Mouse (Mus musculus) CH12.LX (cell line): ENCODE results near the gene Gm20388.

Experiments
- CTCF ChIP-seq, 2 experiments: IDR thresholded peaks in 1 of 2; conservative IDR thresholded peaks in 1 of 2; 2 replicates each; pipeline ENCODE4 v1.5.1; 2011 to 2012; ENCODE audit warnings: low read depth in 2 of 2, low read length in 2 of 2, improper control_type of control experiment in 1 of 2, inconsistent platforms in 1 of 2, mild to moderate bottlenecking in 1 of 2, moderate library complexity in 1 of 2
- ELF1 ChIP-seq: IDR thresholded peaks from 2 replicates; pipeline ENCODE4 v1.6.1; 2014; ENCODE audit warnings: low read depth, mild to moderate bottlenecking, inconsistent platforms, low read length, improper control_type of control experiment

DNA sequence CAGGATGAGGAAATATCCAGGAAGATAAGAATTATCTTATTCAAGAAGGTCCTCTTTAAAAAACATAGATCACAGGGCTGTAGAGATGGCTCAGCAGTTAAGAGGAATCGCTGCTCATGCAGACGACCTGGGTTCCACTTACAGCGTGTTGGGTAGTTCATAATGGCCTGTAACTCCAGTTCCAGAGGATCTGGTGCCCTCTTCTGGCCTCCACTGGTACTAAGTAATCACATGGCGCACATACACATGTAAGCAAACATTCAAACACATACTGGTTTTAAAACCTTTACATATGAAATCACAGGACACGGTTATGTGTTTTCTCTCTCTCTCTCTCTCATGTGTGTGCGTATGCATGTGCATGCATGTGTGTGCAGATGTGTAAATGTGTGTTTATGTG is 1226.2 kb downstream of the Gm20388 start:
- no peak for TF ChIP-seq CTCF (conservative IDR thresholded peaks at IDR 0.05 in 1 of 2, IDR thresholded peaks at IDR 0.05 in 1 of 2; ENCODE audit: low read depth in 2 of 2, low read length in 2 of 2)
- no peak for TF ChIP-seq ELF1
